Mouse (Mus musculus): ENCODE results near the gene Lhfp.

DNA sequence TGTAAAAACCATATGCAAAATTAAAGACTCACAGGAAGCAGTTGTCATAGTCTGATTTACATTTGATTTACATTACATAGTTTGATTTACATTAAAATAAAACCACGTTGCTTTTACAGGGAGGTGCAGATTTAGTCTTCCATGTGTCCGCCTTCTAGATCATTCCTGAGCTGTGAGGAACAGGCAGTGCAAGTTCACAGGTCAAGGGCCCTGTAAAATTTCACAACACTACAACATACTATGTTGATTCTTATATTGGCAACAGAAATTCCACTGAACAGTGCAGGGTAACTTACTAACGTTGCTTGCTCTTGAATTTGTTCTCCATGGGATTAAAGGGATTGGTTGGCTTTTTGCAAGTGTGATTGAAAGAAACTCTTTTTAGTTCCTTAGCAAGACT is 189.8 kb downstream of the Lhfp start:
- no peak for TF ChIP-seq CTCF (IDR thresholded peaks at IDR 0.05; ENCODE audit: low read depth, low read length)
- TF ChIP-seq POLR2A (IDR thresholded peaks at IDR 0.05; ENCODE audit: borderline replicate concordance, low read depth, low read length) = no peak
